Mouse (Mus musculus) gastrocnemius, postnatal 14 days (tissue): ENCODE data around the gene Sox5. TPM values are rescaled to one million over a fixed set of nuclear protein-coding genes. Genes with fewer than 3 reads are reported as not detected.

Experiments
- DNase-seq: peaks from one replicate; pipeline ENCODE4 v3.0.0; 2021; ENCODE audit warnings: mixed read lengths
- intact Hi-C: fragments of 180-260 bp; cut with DNase I; formaldehyde crosslinking; loops from one replicate; pipeline ENCODE4 v1.15.1; 2025; ENCODE audit warnings: low total_unique reads
- total RNA-seq, 2 experiments: library from RNA; stranded (reverse); gene quantifications; 2 replicates each; pipeline ENCODE4 v1.2.3; 2021

The Sox5 gene
- total RNA-seq, 2 experiments from 2014 or later = 1.7 to 1.9 TPM

- no peak for DNase-seq
Measured at GRCm38 (mm10) chr6:144181083-144181866, 600.5 kb downstream of the Sox5 start.

DNA sequence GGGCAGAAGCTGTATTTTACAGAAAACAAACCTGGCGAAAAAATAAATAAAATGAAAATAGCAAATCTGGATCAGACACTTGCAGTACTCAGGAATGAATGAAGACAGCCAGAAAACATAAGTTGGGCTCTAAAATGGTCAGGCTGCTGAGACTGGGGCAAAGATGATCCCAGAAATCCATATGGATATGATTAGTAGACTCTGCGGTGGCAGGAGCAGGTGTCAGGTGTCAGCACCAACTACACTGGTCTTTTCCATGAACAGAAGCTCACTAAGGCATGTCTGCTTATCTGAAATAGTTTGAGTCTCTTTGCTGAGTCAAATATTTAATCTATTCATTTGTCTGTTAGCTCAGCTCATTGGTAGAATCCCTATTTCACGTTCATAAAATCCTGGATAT is 602.7 kb downstream of the Sox5 start:
- intact Hi-C loops = no loop called here
- DNase-seq = no peak

More at GRCm38 (mm10) chr6:144181083-144181866, 600.5 kb downstream of the Sox5 start:
- intact Hi-C loops = no loop called here

DNA sequence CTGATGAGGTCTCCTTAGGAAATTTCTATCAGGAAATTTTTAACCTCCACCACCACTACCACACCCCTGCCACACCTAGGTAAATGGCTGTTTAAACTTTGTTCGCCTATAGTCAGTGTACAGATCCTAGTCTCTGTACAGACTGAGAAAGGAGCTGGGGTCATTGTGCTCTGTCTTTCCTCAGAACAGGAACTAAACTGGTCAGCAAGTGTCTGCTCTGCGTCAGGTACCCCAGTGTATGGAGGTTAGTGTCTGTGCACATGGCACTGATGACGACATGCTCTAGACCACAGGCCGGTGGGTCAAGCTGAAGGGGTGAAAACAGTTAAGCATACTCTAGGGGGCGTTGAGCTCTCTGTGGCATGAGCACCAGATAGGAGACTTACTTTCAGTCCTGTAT is 605.1 kb downstream of the Sox5 start:
- DNase-seq = no peak
- intact Hi-C loops = no loop called here

- no peak for DNase-seq
- intact Hi-C loops = no loop called here
Measured at GRCm38 (mm10) chr6:144175590-144175989, 606.2 kb downstream of the Sox5 start.

DNA sequence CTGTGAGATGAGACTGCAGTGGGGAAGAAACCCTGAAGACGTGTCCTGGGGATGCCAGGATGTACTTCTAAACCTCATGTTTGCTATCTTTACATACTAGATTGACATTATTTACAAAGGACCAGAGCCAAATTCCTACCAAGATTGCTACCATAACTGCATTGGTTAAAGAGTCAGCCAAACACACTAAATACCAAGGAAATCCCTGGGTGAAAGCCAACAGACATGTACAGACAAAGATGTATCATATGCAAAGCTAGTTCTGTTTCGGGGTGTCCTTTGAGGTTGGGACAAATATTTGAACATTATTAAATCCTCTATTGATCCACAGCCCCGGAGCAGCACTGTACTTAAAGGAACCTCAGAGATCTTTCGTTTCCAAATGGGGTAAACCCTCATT is 611.2 kb downstream of the Sox5 start:
- DNase-seq = no peak
- intact Hi-C loops = no loop called here

- intact Hi-C loops = no loop called here
- DNase-seq = no peak
Measured at GRCm38 (mm10) chr6:144169791-144170190, 612.0 kb downstream of the Sox5 start.

- no peak for DNase-seq
- intact Hi-C loops = no loop called here
Measured at GRCm38 (mm10) chr6:144168696-144169476, 612.9 kb downstream of the Sox5 start.

DNA sequence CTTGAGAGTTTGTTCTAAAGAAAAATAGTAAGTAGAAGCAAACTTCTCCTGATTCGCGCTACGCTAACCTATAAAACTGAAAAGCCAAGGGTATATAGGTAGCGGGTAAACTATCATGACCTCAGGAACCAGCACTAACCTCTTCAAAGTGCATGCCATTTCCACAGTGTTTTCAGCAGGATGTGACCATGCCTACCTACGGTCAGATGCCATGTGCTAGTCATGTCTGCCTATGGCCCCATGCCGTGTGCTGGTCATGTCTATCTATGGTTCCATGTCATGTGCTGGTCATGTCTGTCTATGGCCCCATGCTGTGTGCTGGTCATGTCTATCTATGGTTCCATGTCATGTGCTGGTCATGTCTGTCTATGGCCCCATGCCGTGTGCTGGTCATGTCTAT is 614.7 kb downstream of the Sox5 start:
- no peak for DNase-seq

GRCm38 (mm10) chr6:144166651-144167050 is 615.1 kb downstream of the Sox5 start:
- no peak for DNase-seq
- intact Hi-C loops = no loop called here

More for the DNA sequence above, 614.7 kb downstream of the Sox5 start:
- intact Hi-C loops = no loop called here

DNA sequence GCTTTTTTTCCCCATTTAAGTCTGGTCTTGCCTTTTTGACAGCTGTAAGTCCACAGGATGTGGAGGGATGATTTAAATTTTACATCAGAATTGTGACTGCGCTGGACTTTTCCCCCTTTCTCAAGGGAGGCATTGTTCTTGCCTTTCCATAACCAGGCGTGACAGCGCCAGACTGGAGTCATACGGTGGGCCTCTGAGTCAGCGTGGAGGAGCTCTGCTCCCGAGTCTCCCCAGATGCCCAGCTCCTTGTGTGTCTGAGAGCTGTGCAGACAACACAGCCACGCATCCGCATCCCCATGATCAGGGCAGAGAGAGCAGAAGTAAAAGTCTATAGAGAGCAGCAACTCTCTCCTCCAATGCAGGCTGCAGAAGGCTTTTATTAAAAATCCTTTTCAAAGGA is 615.7 kb downstream of the Sox5 start:
- peak; percentile 8 for DNase-seq
- intact Hi-C loops = no loop called here

- intact Hi-C loops = no loop called here
- no peak for DNase-seq
Measured at GRCm38 (mm10) chr6:144163501-144163900, 618.3 kb downstream of the Sox5 start.

DNA sequence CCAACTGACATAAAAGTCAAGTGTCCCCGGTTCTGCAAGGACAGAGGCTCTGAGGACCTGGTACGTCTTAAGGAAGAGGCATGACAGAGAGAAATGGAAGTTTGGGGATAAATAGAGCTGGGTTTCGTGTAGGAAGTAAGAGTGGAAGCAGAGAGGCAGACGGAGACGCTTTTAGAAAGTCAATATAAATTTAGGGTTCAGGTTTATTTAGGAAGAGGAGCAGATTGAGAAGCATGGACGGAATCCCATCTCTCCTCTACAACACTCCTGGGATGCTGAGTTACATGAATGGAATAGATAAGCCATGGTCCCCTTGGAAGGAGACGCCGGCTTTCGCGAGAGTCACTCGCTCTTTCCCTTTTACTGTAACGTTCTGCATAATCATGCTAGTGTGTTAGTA is 623.1 kb downstream of the Sox5 start:
- intact Hi-C loops = no loop called here
- DNase-seq = no peak

- no peak for DNase-seq
- intact Hi-C loops = no loop called here
Measured at GRCm38 (mm10) chr6:144154892-144155424, 626.8 kb downstream of the Sox5 start.

GRCm38 (mm10) chr6:144151957-144152356 is 629.8 kb downstream of the Sox5 start:
- DNase-seq = no peak
- intact Hi-C loops = no loop called here

GRCm38 (mm10) chr6:144151075-144151474 is 630.7 kb downstream of the Sox5 start:
- DNase-seq = no peak
- intact Hi-C loops = no loop called here

- intact Hi-C loops = no loop called here
- DNase-seq = no peak
Measured at GRCm38 (mm10) chr6:144137397-144137796, 644.4 kb downstream of the Sox5 start.

GRCm38 (mm10) chr6:144136894-144137293 is 644.9 kb downstream of the Sox5 start:
- intact Hi-C loops = no loop called here
- DNase-seq = no peak

DNA sequence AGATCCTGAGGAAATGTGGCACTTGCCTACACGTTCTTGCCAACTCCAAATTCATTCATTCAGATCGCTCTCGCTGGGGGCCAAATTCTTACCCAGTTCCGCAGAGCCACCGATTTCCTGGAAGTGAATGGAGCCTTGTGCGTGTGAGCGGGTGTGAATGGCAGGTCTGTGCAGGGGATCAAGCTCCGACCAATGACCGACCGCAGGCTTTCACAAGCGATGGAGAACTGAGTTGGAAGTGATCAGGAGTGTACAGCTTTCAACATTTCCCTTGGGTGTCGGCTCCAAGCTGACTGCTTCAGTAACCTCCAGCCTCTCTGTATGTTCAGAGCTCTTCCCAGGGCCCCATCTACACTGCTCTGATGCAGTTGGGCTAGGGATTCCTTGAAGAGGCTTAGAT is 651.9 kb downstream of the Sox5 start:
- intact Hi-C loops = no loop called here
- DNase-seq = no peak

GRCm38 (mm10) chr6:144119961-144120360 is 661.8 kb downstream of the Sox5 start:
- intact Hi-C loops = no loop called here
- DNase-seq = no peak

DNA sequence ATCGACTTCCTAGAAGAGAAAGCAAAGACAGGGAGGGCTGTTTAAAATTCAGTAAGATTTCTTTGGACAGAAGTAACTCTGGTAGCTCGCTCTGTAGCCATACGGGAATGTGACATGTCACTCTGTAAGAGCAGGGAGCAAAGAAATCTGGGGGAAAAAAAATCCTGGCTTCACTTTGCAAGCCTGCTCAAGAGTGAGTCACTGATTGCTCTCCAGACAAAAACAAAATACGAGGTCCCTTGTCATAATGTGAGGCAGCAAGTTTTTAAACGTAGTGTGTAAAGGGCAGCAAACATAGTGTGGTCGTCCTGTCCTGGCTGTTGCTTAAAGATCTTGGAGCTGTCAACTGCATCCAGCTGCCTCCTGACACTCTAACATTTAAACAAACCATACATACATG is 665.1 kb downstream of the Sox5 start:
- intact Hi-C loops = no loop called here
- DNase-seq = no peak

- intact Hi-C loops = no loop called here
- DNase-seq = no peak
Measured at GRCm38 (mm10) chr6:144111561-144111960, 670.2 kb downstream of the Sox5 start.
